Mouse (Mus musculus) adrenal gland, postnatal 4 days (tissue): ENCODE data around the gene Myo5a. TPM values are rescaled to one million over a fixed set of nuclear protein-coding genes. Genes with fewer than 3 reads are reported as not detected.
"Not testable (repeated sequence)": the region's sequence is repeated elsewhere in the genome, so short reads cannot be mapped to it uniquely, and the experiment has no call there.

Experiments used
- DNase-seq, 2 experiments: peaks; one replicate each; pipeline ENCODE4 v3.0.0; 2021 to 2022; ENCODE audit warnings: low spot score in 2 of 2, mixed read lengths in 2 of 2
- total RNA-seq, 2 experiments: library from RNA; stranded (reverse); gene quantifications; 2 replicates each; pipeline ENCODE4 v1.2.3; 2021

Myo5a gene
- total RNA-seq, 2 experiments from 2014 or later, result 33.6 to 37.9 TPM

DNA sequence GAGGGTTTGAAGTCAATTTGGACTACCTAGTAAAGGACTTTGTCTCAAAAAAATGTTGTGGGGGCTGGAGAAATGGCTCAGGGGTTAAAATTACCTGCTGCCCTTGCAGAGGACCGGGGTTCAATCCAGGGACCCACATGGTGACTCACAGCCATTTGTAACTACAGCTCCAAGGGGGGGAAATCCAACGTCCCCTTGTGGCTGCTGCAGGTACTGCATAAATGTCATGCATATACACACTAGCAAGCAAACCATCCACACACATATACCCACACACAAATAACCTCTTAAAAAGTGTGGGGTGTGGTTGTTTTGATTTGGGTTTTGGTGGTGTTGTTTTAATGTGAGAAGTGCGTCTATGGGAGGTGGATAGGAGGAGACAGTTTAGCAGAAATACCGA, 173.7 kb downstream of the Myo5a start:
- no peak for DNase-seq

GRCm38 (mm10) chr9:75246080-75246930, 175.5 kb downstream of the Myo5a start:
- no peak for DNase-seq

- no peak for DNase-seq
Measured at GRCm38 (mm10) chr9:75247870-75248269, 177.1 kb downstream of the Myo5a start.

DNA sequence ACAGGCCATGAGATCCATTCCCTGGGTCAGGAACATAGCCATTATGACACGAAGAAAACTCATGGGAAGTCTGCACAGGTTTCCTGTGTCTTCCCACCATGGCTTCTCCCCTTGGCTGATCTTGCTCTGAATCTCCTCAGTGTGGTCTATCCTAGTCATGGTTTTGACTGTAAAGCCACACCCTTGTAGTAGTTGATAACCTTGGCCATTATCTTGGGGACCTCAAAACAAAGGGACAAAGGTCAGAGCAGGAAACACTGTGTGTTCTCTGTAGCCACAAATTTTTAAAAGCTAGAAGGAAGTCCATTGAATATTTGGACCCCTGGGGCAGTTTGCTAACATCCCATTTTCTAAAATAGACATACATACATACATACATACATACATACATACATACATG, 177.5 kb downstream of the Myo5a start:
- no peak for DNase-seq

- DNase-seq, result no peak
Measured at GRCm38 (mm10) chr9:75248874-75249273, 178.1 kb downstream of the Myo5a start.

DNA sequence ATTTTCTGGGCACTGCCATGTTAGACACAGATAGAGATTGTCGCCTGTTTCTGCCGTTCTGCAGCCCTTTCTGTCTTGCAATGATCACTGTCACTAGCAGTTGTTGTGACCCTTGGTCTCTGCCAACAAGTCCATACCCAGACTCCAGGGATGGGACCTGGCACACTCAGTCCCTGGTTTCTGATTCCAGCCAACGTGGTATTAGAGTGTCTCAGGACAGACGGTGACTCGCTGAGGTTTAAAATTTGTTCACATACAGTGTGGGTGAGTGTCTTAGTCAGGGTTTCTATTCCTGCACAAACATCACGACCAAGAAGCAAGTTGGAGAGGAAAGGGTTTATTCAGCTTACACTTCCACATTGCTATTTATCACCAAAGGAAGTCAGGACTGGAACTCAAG, 182.3 kb downstream of the Myo5a start:
- DNase-seq, result not testable (repeated sequence)

DNA sequence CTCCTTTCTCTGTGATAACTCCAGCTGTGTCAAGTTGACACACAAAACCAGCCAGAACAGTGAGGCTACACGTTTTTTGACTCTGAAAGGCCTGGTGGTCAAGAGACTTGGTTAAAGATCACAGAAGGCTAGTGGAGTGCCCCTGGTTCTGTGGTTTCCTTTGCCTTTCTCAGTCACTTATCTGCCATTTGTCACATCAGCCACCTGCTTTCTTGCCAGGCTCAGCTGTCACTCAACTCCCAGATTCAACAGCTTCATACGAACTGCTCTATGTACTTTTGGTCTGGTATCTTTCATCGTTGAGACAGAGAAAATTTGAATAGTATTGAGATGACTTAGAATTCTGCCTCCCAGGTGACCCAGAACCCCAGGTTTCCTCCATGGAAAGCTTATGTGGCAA, 183.0 kb downstream of the Myo5a start:
- no peak for DNase-seq

GRCm38 (mm10) chr9:75254196-75254955, 183.6 kb downstream of the Myo5a start:
- DNase-seq, result no peak

DNA sequence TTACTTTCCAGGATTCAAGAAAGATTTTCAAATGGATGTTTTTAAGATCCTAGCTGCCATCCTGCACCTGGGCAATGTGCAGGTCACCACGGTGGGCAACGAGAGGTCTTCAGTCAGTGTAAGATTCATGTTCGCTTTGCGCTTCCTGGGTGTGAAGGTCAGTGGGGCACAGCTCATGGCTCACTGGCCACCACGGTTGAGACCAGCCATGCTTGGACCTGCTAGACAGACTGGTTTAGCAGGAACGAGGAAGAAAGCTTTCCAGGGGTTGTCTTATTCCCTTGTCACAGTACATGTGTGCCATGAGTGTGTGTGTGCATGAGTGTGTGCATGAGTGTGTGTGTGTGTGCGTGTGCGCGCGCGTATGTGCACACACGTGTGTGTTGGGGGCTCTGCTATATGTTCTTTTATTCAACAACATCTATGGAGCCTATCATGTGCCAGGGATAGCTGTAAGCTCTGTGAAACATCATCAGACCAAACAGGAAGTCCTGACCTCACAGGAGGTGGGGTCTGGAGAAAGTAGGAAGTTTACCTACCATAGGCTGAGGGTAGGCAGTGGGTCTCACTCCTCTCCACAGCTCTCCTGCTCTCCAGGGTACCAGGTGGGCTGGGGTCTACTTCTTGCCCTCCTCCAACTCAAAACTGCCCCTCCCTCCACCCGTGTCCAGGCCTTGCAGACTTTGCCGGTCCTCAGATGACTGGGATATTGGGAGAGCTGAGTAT, 185.2 kb downstream of the Myo5a start:
- no peak for DNase-seq

DNA sequence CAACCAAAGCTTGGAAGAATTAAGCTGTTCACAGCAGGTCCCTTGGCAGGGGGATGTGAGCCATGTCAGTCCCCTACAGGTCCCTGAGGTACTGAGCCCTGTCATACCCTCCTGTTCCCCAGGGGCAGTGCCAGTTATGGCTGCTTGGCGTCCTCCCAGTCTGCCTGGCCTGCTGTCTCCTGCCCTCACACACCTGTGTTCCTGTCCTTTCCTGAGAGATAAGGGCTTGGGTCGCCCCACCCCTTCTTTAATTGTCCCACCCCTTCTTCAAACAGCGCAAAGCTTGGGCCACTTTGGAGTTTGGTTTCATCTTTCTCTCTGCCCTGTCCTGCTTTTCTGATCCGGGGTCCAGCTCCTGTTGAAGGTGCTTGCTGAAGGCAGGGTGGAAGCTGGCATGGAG, 188.0 kb downstream of the Myo5a start:
- no peak for DNase-seq

DNA sequence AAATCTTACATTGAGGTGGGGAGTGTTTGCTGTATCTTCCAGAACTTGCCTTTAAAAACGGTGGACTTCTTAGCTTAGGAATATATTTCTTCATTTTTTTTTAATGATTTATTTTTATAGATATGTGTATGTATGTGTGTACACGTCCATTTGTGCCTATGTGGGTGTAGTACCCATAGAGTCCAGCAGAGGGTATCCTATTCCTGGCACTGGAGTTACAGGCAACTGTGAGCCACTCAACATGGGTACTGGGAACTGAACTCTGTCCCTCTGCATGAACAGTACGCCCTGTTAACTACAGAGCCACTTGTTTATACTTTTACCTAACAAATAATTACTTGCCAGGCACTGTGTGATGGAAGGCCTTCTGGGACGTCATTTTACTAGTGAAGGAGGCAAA, 188.8 kb downstream of the Myo5a start:
- DNase-seq, result no peak

GRCm38 (mm10) chr9:75261332-75261872, 190.6 kb downstream of the Myo5a start:
- DNase-seq, result no peak

DNA sequence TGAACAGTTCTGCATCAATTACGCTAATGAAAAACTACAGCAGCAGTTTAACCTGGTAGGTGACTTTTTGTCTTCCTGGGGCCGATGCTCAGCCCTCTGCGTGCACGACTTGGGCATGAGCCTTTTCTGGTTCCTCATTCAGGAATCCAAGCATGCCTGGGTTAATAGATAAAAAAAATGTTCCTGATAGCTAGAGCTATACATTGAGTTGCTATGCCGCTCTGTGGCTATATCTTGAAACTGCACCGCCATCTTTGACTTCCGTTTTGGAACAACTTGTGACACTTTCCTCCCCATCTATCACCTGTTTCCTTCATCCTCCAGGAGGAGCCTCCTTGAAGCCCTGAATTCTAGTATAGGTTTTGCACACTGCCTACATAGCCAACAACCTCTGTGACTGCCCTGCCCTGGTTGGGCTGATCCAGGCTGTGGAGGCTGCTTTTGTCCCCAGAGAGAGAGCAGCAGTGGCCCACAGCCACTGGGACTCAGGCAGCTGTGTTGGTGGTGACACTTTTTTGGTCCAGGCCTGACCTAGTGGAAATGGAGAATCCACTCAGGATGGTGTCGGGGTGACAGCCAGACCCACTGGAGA, 191.5 kb downstream of the Myo5a start:
- DNase-seq, result no peak

GRCm38 (mm10) chr9:75264008-75264718, 193.3 kb downstream of the Myo5a start:
- DNase-seq, result no peak

DNA sequence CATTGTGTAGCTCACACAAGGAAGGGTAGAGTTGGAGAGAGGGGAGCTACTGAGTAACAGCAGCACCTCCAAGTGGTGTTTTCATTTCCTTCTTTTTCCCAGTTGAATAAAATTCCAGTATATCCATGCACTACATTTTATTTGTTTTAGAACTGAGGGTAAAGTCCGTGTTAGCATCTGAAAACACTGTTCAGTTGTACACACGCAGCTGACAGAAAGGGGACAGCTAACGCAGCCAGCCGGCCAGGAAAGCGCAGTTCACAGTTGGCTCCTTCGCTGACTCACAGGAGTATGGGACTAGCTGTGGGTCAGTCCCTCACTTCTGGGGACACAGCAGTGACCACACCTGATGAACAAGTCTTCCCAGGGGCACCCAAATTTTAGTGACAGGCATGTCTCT, 196.3 kb downstream of the Myo5a start:
- no peak for DNase-seq

DNA sequence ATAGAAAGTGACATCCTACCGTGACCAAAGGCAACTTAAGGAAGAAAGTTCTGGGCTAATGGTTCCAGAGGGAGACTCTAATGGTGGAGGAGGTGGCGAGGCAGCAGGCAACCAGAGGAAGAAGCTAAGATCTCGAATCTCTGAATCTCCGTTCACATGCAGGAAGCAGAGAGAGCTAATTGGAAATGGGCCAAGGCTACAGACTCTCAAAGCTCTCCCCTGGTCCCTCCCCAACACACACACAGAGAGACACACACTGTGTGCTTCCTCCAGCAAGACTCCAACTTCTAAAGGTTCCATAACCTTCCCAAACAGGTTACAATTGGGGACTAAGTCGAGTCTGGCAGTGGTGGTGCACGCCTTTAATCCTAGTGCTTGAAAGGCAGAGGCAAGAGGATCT, 199.6 kb downstream of the Myo5a start:
- no peak for DNase-seq

DNA sequence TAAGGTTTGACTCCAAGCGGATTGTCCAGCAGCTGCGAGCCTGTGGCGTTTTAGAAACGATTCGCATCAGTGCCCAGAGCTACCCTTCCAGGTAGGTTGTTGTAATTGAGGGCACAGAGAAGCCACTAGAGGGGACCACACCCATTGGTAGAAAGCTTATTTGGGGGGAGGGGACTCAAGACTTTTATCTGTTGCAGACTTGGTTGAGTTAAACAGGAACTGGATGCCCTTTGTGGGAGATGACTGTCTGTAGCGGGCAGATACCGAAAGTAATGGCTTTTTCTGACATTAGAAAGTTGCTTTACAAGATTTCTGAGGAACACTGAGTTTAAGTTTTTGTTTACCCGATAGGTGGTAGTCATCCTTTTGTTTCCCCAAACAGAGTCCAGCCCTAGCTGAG, 200.7 kb downstream of the Myo5a start:
- DNase-seq, result no peak
